Mouse (Mus musculus) thymus, adult 18-20 months (tissue): ENCODE data around the gene Rsrc1.

Source experiments
- DNase-seq, 2 experiments: peaks; one replicate each; pipeline ENCODE4 v3.0.0; 2022; ENCODE audit warnings: mixed read lengths in 2 of 2

Rsrc1 gene

DNA sequence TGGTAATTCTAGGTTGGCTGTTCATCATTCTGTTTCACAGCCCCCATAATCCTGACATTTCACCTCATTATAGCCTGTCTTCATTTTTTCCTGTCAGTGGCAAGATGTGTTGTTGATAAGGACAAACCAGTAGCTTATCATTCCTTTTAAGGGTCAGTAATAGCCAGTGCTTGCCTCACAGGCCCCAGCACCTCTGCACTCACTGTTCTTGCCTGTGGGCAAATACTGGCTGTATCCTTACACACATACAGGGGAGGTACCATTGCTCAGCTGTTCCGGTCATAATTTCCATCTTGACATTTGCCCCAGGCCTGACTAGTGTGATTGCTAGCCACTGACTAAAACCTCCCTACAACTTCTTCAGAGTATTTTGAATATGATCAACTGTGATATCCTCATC lies 302.8 kb downstream of the Rsrc1 start:
- DNase-seq: no peak

DNA sequence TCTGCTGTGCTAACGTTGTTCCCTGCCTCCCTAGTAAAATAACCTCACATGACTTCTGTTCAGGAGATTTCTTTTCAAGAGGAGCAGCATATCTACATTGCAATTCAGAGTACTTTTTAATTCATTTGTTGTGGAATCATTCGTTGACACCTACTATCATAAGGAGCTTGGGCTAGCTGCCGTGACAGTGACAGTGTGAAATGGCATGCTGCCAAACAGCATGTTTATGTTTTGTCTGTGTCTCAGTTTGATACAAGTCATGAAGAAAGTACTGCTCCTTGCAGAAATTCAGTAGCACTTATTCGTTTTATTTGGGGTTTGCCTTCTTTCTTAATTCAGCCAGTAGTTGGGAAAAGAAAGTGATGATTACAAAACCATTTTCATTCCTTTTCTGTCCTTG lies 303.7 kb downstream of the Rsrc1 start:
- no peak for DNase-seq

DNA sequence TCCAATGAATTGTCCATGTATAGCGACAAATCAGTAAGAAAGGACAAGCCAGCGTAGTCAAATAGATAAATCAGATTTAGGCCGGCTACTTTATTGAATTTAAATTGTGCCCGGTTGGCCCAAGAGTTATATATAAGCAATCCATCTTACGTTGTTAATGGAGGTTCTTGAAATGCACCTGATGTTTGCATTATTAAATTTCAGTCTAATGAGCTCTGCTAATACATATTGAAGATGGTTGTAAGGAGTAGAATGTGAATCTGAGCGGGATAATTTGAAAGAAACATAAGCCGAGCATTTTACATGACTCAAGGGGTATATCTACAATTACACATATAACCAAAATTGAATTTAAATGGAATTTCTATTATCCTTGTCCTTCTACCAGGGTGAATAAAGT lies 307.5 kb downstream of the Rsrc1 start:
- no peak for DNase-seq

DNA sequence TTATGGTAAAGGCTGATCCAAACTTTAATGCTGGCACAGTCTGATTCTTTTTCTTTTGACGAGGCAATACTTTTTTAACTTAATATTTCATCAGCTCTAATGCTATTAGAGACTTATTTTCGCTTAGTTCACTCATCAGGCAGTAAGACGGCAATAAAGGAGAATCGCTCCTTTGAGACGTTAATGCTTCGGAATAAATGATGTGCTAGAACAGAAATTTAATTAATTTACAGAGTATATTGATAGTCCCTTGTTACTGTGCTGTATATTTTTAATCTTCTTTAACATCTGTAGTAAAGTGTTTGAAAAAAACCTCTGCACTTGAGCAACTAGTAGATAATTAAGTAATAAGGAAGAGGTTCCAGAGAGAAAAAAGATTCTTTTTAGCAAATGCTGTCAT lies 308.3 kb downstream of the Rsrc1 start:
- DNase-seq: no peak

DNA sequence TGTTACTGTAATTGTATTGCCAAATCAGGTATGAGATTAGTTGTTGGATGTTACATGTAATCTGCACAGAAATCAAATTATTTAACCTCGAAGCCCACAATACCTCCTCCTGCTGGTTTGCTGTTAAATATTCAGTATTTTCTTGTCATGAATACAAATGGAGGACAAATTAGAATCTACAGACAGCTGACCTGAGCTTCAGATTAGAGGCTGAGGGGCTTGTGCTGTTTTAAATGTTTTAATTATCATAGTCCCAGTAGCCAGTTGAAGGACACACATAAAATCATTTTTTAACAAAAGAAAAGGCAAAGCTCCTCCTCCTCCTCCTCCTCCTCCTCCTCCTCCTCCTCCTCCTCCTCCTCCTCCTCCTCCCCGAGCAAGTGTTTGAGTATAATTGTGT lies 327.5 kb downstream of the Rsrc1 start:
- no peak for DNase-seq

DNA sequence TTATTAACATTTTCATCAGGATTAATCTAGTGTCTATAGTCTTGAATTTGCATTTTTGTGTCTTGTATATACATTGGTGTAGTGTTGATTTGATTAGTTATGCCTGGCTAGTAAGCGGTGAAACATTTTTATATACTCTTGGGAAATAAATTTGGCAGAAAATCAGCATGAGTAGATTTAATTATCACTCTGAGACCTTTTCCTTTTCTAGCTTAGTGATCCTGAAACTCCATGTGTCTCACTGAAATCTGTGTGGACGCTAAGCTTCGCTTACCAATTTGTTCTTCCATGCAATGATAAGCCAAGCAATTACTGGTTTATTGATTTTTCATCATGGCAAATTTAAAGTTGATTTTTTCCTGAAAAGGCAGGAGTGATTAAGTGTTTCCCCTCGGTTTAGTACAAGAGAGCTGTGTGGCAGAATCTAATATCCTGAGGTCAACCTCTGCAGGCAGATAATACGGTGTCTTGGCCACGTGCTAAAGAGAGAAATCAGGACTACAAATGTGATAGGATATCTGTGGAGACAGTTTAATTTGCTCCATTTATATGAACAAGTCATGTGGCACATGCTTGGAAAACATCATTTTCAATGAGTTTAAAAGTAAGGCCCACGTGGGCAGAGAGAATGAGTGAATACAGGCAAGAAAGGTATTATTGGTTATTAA lies 328.6 kb downstream of the Rsrc1 start:
- DNase-seq: no peak

DNA sequence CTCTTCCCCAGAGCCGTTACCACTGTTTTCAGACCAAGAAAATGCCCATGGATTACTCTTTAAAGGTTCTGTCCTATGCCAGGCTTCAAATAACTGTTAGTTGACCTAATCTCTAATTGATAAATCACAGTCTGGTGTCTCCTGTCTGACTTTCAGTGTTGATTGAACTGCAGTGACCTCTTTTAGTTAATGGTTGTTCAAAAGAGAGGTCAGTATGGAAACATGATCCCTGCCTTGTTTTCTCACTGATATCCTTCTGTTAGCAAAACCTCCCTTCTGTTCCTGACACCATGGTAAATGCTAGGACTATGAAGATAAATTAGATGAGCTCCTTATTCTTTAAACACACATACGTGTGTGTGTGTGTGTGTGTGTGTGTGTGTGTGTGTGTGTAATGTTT lies 330.2 kb downstream of the Rsrc1 start:
- no peak for DNase-seq

DNA sequence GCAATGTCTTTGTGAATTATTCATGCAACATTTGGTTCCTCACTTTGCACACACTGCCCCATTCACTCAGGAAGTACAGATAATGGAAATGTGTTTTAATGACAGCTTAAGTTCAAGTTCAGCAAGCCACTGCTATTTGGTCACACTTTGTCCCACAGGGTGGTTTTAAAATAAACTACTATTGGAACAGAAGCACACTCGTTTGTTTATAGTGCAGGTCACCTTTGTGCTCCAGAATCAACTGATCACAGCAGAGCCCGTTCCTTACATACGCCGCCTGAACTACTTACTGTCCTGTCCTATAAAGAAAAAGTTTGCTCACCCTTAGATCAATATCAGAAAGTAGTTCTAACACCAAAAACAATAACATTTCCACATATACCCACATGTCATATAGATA lies 341.2 kb downstream of the Rsrc1 start:
- no peak for DNase-seq

DNA sequence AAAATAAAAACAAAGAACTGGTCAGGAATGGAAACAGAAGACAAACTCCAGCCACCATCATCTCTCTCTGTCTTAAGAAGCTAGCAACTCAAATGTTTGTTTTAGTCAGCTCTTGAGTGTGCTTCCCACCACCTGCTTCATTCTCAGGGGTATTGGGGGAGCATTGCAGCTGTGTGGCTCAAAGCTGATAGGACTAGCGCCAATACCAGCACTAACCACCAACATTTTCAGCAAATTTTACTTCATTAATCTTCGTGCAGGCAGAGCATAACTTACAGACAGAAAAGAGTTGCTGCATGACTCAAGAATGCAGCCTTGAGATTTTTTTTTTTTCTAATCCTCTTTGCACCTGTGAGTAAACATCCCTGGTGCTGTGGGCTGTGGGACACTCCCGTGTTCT lies 358.4 kb downstream of the Rsrc1 start:
- no peak for DNase-seq

DNA sequence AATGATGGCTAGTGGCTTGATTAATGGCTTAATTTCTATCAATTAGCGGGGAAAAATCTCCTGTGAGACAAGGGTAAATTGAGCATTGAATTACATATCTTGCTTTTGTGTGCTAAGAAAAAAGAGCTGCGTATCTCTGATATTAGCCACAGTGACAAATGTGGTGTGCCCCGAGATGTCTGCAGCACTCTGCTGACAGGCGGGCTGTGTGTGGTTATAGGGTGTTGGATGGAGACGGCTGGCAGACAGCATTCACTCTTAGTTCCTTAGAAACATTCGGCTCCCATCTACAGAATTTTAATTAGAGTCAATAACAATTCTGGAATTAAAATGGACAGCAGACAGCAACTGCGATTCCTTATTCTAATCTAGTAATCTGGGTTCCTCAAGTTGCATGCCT lies 359.7 kb downstream of the Rsrc1 start:
- DNase-seq: no peak

DNA sequence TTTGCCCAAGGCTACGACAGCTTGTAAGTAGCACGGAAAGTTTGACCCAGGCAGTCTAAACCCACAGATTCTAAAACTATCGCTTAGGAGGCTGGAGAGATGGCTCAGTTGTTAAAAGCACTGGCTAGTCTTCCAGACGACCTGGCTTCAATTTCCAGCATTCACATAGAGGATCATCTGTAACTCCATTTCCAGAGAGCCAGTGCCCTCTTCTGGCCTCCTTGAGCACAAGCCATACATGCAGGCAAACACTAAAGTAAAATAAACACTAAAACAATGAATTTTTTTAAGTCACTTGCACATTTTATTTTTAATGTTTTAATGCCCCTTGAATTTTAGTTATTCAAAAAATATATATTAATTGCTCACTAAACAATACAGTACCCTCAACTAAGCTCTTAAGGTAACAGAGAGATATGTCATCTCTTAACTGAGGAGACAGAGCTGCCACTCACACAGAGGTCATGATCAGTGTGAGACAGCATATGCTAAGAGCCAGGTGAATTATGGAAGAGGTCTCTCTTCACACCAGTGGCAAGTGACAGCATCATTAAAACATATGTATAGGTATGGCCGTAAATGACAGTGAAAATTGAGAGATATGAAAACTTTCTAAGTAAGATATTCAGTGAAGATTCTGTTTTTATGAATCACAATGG lies 361.9 kb downstream of the Rsrc1 start:
- DNase-seq: no peak

DNA sequence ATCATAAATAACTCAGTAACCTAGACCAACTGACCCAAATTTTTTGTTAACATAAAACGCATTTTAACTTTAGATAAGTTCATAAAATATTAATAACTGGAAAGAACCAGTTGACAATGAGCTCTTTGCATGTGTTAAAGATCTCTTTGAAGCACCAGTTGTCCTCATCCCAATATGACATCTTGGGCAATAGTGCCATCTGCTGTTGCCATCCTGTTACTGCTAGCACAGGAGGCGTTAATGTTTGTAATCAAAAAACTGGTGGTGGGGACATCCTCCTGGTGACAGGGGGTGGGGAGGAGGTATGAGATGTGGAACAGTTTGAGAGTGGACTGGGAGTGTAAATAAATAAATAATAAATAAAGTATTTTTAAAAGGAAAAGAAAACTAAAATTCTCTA lies 363.4 kb downstream of the Rsrc1 start:
- peak in 1 of 2 experiments; percentile 6 for DNase-seq

DNA sequence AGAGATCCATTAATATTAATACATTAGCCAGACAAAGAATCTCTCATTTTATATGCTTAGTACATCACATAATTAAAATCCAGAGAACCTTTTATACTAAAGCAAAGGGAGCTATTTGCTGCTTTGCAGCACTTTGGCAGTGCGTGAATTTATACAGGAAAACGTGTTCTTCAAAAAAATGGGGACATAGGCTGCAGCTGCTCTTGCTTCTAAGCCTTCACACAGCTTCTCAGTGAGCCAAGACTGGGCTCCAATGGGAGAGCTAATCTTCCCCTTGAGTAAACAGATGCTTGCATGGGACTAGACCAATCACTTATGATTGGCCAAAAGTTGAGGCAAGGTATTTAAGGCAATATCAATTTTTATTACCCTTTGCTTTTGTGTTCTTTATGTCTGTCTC lies 365.5 kb downstream of the Rsrc1 start:
- DNase-seq: no peak

DNA sequence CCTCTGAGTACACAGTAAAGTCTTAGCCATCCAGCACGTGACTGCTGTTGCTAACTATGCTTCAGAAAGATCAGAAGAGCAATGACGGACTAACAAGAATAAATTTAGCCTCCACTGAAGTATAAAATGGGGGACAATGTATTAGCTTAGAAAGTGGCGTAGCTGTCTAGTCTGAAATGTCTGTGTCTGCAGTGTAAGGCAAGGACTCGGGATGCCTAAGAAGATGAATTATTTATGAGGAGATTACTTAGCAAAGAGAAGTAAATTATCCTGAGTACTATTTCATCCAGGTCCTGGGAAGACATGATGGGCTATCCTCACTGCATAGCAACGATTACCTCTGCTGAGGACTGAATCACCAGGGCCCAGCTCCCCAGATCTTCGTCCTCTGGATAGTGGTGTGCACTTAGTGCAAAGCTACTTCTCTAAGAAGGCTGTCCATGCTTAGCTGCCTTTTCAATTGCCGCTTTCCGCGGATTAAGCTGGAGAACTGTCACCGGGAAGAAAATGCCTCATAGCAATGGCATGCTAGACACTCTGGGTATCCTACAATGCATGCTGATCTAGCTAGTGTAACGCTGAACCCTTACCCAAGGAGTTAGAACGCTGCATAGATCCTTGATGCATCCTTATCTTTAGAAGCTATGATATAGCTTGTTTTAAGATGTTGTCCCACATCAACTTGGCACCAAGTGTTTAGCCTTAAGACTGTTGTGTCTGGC lies 370.4 kb downstream of the Rsrc1 start:
- no peak for DNase-seq

DNA sequence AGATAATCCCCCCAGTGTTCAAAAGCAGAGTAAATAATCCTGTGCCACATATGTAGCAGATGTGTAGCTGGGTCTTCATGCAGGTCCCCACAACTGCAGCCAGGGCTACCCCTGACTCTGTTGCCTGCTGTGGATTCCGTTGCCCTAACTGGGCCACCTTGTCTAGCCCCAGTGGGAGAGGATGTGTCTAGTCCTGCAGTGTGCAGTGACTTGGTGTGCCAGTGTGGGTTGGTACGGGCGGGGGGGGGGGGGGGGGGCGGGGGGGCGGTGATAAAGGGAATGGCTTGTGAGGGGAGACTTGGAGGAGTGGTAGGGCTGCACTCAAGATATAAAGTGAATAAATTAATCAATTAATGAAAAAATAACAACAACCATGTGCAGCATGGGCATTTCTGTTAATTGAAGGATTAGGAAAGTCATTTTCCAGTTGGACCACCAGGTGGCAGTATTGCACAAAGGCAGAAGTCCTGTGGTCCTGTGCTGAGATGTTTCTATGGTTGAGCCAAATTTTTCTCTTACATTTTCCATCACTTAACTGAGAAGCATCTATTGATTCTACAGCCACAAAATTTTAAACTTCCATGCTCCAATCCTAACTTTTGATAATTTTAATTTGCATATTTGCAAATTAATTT lies 371.1 kb downstream of the Rsrc1 start:
- DNase-seq: no peak

DNA sequence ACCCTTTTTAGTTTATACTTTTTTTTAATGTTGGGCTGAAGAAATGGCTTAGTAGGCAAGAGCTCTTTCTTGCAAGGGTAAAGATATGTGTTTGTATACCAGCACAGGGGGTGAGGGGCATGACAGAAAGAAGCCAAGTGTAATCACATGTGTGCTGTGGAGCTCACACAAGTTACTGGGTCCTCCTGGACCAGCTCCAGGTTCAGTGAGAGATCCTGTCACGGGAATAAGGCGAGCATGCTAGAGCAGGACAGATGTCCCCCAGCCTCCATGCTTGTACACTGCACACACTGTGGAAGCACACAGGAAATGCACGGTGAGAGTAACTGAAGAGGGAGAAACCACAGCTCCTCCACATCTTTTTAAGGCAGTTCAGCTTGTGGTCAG lies 371.6 kb downstream of the Rsrc1 start:
- DNase-seq: no peak

DNA sequence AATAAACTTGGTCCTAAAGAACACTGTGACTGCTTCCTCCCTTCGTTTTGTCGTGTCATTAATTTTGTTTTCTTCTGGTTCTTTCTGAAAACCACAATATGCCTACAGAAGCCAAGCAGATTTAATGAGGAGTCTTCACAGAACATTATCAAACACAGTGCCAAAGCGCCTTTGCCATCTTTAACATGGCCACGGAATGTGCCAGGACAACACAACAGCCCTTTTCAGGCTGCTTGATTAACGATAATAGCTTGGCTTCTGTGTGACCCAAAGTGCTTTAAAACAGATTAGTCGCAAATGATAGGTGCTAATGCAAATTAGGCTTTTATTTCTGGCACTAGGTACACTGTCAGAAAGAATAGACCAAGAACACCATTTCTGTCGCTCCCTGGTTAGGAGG lies 377.2 kb downstream of the Rsrc1 start:
- DNase-seq: no peak

DNA sequence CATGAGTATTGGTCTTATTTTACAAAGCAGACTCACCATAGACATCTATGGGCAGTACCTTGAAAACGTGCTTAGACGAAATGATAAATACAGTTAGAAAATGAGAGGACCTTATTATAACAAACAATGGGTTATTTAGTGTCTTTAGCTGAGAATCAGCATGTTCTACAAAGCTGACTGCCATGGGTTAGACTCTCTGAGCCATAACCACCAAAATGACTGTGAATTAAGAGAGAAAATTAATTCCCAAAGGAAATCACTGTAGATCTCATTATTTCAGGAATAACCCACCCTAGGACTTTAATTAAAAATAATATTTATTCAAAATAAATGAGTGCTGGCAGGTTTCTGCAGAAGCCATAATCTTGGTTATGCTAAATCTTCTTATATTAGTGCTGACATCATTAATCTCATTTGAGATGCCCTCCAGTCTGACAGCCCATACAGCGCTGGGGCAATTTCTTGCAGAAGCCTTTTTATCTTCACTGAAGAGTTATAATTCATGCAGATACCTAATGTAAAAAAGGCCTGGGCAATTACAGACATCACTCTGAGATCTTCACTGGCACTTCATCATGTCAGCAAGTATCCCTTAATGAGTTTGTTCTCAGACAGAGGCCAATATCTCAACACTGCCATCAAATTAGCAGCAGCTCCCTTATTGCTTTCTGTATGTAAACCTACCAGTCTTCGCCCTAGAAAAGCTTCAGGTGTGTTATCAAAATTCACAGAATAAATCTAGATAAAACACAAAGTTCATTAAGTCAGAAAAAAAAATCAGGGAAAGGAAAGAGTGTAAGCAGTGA lies 385.1 kb downstream of the Rsrc1 start:
- DNase-seq: no peak

DNA sequence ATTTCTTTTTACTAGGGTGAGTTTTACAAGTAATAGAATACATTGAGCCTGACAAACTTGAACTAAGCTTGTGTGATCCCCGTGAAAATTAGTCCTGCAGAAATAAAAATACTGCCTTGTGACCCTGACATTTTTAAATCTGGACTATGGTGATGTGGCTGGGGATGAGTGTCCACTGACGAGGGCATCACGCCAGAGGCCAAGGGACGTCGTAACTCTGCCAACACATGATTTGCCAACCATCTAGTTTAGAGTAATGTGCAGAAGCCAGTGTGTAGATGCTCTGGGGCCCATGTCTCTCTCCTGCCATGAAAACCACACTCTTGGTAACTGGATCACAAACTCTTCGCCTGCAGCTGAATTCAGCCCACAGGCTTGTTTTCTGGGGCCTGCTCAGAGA lies 386.3 kb downstream of the Rsrc1 start:
- DNase-seq: no peak

DNA sequence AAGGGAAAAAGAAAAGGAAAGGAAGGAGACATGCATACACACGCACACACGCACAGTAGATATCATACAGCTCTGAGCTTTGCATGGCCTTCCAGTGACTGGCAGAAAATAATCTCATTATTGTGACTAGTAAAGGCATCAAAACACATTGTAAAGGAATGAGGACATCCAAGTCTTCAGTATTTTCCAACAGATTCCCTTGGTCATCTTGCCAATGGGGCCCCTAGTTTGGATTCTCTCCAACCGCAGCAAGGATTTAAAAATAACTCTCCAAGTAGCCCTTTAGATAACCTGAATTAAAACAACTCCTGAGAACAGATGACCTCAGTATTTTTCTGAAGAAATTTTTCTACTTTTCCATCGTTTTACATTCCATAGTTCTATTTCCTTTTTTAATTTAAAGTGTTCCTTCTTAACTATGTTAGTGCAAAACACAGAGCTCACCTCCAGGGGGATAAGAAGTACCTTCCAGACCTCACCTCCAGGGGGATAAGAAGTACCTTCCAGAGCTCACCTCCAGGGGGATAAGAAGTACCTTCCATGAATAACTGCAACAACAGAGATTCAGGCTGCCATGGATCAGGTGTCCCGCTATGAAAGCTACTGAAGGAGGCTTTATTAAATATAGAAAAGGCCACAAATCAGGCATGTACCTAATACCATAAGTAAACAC lies 388.4 kb downstream of the Rsrc1 start:
- no peak for DNase-seq

DNA sequence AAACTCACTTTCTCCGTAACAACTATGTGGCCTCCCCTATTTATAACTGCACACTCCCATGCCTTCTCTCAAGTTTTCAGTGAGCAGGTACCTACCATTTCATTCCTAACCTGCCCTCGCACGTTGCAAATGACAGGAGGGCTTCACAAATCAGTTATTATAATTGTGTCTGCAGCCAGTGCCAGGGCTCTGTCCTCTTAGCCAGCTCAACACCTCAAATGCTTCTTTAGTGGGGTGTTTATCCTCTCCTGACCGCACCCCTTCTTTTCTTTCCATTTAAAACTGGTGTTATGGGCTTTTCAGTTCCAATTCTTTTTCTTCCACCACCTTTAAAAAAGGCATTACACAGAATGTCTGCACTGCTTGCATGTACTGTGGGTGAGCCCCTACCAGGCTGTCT lies 391.0 kb downstream of the Rsrc1 start:
- no peak for DNase-seq

DNA sequence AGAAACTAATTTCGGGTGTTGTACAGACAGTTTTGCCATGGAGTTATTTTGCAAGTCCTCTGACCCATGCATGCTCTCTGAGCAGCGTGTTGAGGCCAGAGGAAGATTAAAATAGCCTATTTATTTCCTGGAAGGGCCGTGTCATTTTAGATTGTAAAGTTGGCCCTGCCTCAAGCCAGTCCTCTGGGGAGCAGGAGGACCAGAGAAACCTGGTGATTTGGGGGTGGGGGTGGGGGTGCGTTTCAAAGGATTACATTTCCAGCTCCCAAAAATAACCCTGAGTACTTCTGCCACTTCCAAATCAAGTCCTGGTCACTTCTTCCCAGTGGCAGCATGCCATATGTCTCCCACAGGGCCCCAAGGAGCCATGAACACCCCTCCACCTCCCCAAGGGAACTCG lies 391.6 kb downstream of the Rsrc1 start:
- DNase-seq: no peak
